Mouse (Mus musculus): ENCODE results near the gene Kcnt2.

Gene Kcnt2

GRCm38 (mm10) chr1:140245876-140246597 is at the start of gene Kcnt2:
Kcnt2 (plus strand) TSS chr1:140246158.
- in situ Hi-C loops (cut with MboI, MseI), result no loop called here

DNA sequence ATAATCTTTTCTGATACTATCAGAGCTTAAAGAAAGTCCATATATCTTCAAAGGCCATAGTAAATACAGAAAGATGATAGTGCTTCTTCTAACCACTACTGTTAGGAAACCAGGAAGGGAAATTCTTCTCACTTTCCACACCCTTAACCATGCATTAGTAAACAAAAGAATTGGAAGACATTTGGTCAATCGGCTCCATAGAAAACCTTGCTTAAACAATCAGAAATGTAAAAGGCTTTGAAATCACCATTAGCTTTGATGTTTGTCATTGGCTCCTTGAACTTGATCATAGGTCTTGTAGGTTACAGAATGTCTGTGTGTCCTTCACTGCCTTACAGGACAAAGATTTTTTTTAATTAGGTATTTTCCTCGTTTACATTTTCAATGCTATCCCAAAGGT is 40.6 kb upstream of the Kcnt2 start:
- in situ Hi-C loops (cut with MboI, MseI), result no loop called here

- in situ Hi-C loops (cut with MboI, MseI), result no loop called here
Measured at GRCm38 (mm10) chr1:140225221-140225620, 20.7 kb upstream of the Kcnt2 start.

DNA sequence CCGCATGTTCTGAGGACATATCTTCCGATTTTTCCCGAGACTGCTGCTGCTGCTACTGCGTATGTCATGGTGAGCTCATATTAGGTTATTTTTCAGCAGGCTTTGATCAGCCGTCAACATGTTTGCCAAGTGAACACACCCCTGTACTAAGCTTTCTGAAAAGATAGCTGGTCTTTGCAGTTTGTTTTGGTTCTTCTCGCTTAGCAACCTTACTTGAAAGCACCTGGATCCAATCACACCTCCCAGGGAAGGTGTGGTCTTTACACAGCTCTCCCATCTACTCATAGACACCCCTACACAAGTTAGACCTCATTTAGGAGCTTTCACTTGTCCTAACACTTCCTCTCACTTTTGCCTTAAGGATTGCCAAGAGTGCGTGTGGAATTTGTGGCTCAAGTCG is 19.3 kb upstream of the Kcnt2 start:
- in situ Hi-C loops (cut with MboI, MseI), result no loop called here

DNA sequence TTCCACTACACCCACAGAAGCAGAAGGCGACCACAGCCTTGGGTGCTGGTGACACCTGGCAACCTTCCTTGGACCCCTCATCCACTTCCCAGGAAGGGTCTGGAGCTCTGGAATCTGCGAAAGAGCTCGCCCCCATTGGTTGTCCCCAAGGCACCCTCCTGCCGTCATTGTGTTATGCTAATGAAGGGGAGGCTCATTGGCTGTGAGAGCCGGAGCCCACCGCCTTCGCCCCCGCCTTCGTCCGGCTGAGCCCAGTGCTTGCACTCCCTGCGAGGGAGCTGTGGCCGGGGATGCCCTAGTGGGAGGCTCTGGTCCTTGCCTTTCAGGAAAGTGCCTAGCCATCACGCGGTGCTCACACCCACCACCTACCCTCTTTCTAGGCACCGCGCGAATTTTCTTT is 493 bp upstream of the Kcnt2 start:
- in situ Hi-C loops (cut with MboI, MseI), result no loop called here

DNA sequence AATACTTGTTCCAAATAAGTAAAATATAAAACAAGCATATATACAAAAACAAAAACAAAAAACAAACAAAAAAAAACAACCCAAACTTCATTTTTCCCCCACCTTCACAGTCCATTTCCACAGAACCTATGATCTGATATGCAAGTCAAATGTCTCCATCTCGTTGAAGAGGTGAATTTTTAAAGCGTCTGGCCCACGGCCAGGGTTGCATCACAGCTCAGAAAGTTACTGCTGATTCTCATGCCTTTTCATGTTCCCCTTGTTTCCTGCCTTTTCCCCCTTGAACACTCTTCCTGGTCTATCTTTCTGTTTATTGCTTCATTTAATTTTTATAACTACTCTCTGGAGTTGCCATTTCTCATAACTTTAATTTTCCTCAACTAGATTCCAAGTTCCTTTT is 18.7 kb downstream of the Kcnt2 start:
- in situ Hi-C loops (cut with MboI, MseI), result no loop called here

- in situ Hi-C loops (cut with MboI, MseI), result no loop called here
Measured at GRCm38 (mm10) chr1:140266047-140266446, 20.1 kb downstream of the Kcnt2 start.

DNA sequence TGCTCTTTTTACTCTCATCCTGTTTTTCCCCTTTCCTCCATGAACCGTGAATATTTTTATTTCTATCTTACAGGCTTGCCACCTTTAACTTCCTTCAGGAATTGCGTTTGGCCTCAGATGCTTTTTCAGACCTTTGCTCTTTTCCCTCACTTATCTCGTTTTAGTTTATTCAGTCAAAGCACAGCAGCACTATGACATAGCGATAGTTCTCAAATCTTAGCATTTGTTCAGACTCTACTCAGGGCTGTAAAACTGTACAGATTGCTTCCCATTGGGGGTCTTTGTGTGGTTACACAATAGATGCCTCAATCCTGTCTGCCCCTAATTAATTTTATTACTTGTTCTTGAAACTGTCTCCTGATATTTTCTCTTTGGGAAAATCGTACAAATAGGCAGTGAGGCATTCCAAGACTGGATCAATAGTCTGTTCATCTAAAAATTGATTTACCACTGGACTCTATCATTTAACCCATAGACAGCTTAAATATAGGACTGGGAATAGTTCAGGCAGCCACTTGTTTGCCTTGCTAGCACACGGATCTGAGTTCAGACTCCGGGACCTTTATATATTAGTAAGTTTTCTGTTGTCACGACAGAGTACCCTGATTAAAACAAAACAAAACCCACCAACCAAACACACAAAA is 20.8 kb downstream of the Kcnt2 start:
- in situ Hi-C loops (cut with MboI, MseI), result no loop called here

- in situ Hi-C loops (cut with MboI, MseI), result no loop called here
Measured at GRCm38 (mm10) chr1:140267288-140267687, 21.3 kb downstream of the Kcnt2 start.

DNA sequence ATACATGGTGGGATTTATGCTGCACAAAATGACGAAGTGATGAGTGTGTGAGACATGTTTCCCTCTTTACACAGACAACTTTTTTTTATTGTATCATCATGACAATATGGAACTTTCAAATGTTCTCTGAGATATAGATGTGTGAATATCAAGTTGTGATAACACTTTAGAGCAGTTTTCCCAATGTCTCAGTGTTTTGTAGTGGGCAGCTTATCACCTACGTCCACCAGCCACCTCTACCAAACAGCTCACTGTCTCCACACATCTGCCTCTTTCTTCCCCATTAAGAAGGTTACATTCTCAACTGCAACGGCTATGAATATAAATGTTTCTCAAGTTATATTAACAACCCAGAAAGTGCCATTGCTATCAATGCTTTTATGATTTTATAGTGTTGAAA is 27.7 kb downstream of the Kcnt2 start:
- in situ Hi-C loops (cut with MboI, MseI), result no loop called here

DNA sequence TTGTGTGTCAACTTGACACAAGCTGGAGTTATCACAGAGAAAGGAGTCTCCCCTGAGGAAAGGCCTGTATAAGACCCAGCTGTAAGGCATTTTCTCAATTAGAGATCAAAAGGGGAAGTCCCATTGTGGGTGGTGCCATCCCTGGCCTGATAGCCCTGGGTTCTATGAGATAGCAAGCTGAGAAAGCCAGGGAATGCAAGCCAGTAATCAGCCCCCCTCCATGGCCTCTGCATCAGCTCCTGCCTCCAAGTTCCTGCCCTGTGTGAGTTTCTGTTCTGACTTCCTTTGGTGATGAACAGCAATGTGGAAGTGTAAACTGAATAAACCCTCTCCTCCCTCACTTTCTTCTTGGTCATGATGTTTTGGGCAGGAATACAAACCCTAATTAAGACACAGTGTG is 29.9 kb downstream of the Kcnt2 start:
- in situ Hi-C loops (cut with MboI, MseI), result no loop called here

DNA sequence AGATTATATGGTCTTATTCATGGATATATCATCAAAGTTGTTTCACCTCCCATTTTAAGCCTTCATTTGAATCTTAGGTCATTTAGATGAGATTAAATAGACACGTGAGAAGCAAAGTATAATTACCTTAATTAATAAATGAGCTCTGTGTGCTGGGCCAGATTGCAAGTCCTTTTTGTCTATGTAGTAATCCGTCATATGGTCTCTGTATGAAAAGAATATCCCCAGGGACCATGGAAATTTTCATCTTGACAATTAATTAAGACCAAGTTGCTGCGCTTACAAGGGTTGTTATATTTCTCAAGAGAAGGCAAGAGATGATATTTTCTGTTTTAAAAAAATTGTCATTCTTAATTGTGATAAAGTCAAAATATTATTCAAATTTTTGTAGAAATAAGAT is 47.2 kb downstream of the Kcnt2 start:
- in situ Hi-C loops (cut with MboI, MseI), result no loop called here

DNA sequence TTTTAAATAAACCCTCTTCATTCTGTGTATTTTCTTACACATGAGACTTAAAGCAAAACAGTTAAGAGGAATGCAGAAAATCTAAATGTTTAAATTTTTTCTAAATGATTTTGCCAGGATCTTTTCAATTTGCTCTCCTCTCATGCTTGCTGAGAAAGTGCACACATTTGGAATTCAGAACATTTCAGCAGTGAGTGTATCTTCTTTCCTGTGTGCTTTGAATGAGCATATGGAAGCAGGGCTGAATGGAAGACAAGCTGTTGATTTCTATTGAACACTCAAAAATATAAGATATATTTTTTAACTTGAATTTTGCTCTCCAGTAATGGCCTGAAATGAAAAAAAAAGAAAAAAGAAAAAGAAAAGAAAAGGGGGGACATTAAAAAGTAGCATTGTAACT is 49.5 kb downstream of the Kcnt2 start:
- in situ Hi-C loops (cut with MboI, MseI), result no loop called here

- in situ Hi-C loops (cut with MboI, MseI), result no loop called here
Measured at GRCm38 (mm10) chr1:140304244-140304643, 58.3 kb downstream of the Kcnt2 start.

GRCm38 (mm10) chr1:140305344-140305743 is 59.4 kb downstream of the Kcnt2 start:
- in situ Hi-C loops (cut with MboI, MseI), result no loop called here

DNA sequence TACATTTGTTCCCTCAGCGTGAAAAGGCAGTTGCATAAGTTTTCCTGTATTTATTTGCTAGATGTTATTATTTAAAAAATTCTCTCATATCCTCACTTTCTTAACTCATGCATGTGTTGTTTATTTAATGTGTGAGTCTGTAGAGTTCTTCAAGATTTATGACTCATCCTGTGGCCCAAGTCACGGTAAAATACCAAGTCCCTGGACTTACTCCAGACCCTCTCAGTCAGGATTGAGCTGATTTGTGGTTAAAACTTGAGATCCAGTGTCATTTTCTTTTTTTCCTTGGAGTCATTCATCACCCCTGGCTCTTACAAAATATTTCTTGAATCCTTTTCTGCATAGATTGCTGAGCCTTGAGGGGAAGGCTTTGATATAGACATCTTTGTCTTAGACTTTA is 60.4 kb downstream of the Kcnt2 start:
- in situ Hi-C loops (cut with MboI, MseI), result no loop called here

DNA sequence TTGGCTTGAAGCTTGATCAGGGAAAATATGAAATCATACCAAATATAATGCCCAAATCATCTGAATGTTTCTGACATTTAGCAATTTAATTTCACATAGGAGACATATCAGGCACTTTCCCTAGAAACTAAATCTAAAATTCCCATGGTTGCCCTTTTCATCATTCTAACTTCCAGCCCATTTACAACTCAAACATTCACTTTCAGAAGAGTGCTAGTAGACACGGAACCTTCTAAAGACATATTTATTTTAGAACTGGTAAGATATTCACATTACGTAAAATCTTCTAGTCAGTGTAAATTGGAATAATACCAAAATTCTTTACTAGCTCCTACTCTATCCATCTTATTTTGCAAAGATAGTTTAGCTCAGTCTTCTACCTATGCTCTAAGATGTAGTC is 64.8 kb downstream of the Kcnt2 start:
- in situ Hi-C loops (cut with MboI, MseI), result no loop called here

GRCm38 (mm10) chr1:140325088-140325487 is 79.1 kb downstream of the Kcnt2 start:
- in situ Hi-C loops (cut with MboI, MseI), result no loop called here

- in situ Hi-C loops (cut with MboI, MseI), result no loop called here
Measured at GRCm38 (mm10) chr1:140326709-140327108, 80.8 kb downstream of the Kcnt2 start.

DNA sequence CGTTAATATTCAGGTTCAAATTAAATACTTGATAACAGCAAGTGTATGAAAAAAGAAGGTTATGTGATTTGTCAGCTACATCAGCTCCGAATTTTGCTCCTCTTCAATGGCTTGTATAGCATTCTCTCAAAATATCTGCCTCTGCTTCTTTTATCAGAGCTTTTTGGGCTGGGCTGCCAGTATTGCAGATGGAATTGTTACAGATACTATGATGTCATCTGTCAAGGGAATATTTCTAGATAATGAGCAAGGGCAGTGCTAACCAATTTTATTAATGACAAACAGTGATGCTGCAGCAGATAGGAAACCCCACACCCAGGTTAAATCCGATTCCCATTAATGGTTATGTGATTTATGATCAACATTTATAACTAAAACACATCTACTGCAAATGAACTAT is 87.7 kb downstream of the Kcnt2 start:
- in situ Hi-C loops (cut with MboI, MseI), result no loop called here

GRCm38 (mm10) chr1:140338417-140338816 is 92.5 kb downstream of the Kcnt2 start:
- in situ Hi-C loops (cut with MboI, MseI), result no loop called here

GRCm38 (mm10) chr1:140339368-140339767 is 93.4 kb downstream of the Kcnt2 start:
- in situ Hi-C loops (cut with MboI, MseI), result no loop called here

- in situ Hi-C loops (cut with MboI, MseI), result no loop called here
Measured at GRCm38 (mm10) chr1:140364787-140365186, 118.8 kb downstream of the Kcnt2 start.

- in situ Hi-C loops (cut with MboI, MseI), result no loop called here
Measured at GRCm38 (mm10) chr1:140373532-140373931, 127.6 kb downstream of the Kcnt2 start.

Data from T-helper 2 cell (primary cell).